ENCODE assay signal across 11 mouse cellular contexts in genomic region chr2:31806639-31807382, GRCm38 (mm10). TPM values are rescaled to one million over a fixed set of nuclear protein-coding genes. Genes with fewer than 3 reads are reported as not detected.
DNase-seq lines count a peak whose midpoint lies in the region; ATAC-seq lines count a peak whose summit lies in the region.
"Had no signal": no experiment of that assay in that cellular context is flagged by ENCODE, and none has a peak within 500 bp of the region (broad histone marks: within the 10 kb centered on the region; RNA-seq: fewer than 3 reads in every experiment).

No protein-coding gene starts in this region.

- H3K9me3 ChIP-seq in forebrain, embryonic 10.5 days, result no peaks in the 10 kb centered on the region
- H3K9me3 ChIP-seq in forebrain, embryonic 16.5 days (ENCODE audit: control insufficient read depth, low read length), result no peaks in the 10 kb centered on the region
- H3K9me3 ChIP-seq in limb, embryonic 13.5 days, result no peaks in the 10 kb centered on the region
- H3K9me3 ChIP-seq in neural tube, embryonic 13.5 days, result no peaks in the 10 kb centered on the region
- no peaks in the 10 kb centered on the region for H3K9me3 ChIP-seq in intestine, embryonic 15.5 days

- no peak overlapping the region for H3K9ac ChIP-seq in forebrain, embryonic 16.5 days (replicated peaks; ENCODE audit: low read depth, low read length)
- no peak overlapping the region for H3K9ac ChIP-seq in limb, embryonic 13.5 days
- peak overlapping the region; percentile 45 for H3K9ac ChIP-seq in neural tube, embryonic 13.5 days
- no peak overlapping the region for H3K9ac ChIP-seq in intestine, embryonic 15.5 days
- H3K9ac ChIP-seq: liver, embryonic 14.5 days had no signal

- H3K4me3 ChIP-seq in forebrain, embryonic 10.5 days, result no peak overlapping the region
- no peak overlapping the region for H3K4me3 ChIP-seq in forebrain, embryonic 16.5 days (replicated peaks; ENCODE audit: low read length)
- H3K4me3 ChIP-seq in limb, embryonic 13.5 days, result no peak overlapping the region
- no peak overlapping the region for H3K4me3 ChIP-seq in neural tube, embryonic 13.5 days
- H3K4me3 ChIP-seq in intestine, embryonic 15.5 days (replicated peaks), result no peak overlapping the region

- H3K4me1 ChIP-seq in forebrain, embryonic 10.5 days, result peaks cover 65% of the 10 kb centered on the region
- peaks cover 38% of the 10 kb centered on the region for H3K4me1 ChIP-seq in forebrain, embryonic 16.5 days (replicated peaks; ENCODE audit: control insufficient read depth, insufficient read depth, low read length)
- peaks cover 32% of the 10 kb centered on the region for H3K4me1 ChIP-seq in limb, embryonic 13.5 days
- H3K4me1 ChIP-seq in neural tube, embryonic 13.5 days (replicated peaks), result peaks cover 53% of the 10 kb centered on the region
- peaks cover 4% of the 10 kb centered on the region; the same call in 1 of the 2 replicates for H3K4me1 ChIP-seq in intestine, embryonic 15.5 days (replicated peaks)

- no peak overlapping the region for H3K4me2 ChIP-seq in forebrain, embryonic 16.5 days (ENCODE audit: low read length)
- no peak overlapping the region for H3K4me2 ChIP-seq in limb, embryonic 13.5 days (replicated peaks)
- no peak overlapping the region for H3K4me2 ChIP-seq in neural tube, embryonic 13.5 days
- H3K4me2 ChIP-seq in intestine, embryonic 15.5 days (replicated peaks), result no peak overlapping the region

- H3K36me3 ChIP-seq in forebrain, embryonic 10.5 days (replicated peaks), result peaks cover 35% of the 10 kb centered on the region
- peaks cover 12% of the 10 kb centered on the region for H3K36me3 ChIP-seq in forebrain, embryonic 16.5 days (ENCODE audit: control insufficient read depth, insufficient read depth)
- peaks cover 42% of the 10 kb centered on the region for H3K36me3 ChIP-seq in limb, embryonic 13.5 days
- peaks cover 27% of the 10 kb centered on the region for H3K36me3 ChIP-seq in neural tube, embryonic 13.5 days
- peaks cover 17% of the 10 kb centered on the region for H3K36me3 ChIP-seq in intestine, embryonic 15.5 days

- ATAC-seq in forebrain, embryonic 16.5 days, result peak; percentile 70
- no peak for ATAC-seq in limb, embryonic 13.5 days (ENCODE audit: low FRiP score, low read depth)
- ATAC-seq in neural tube, embryonic 13.5 days (ENCODE audit: low read depth), result peak; percentile 70
- no peak for ATAC-seq in intestine, embryonic 15.5 days

- WGBS in forebrain, embryonic 10.5 days, result 39% methylated on average over 9 of the region's 9 CpGs
- 12% methylated on average over 9 of the region's 9 CpGs for WGBS in forebrain, embryonic 16.5 days
- 40% methylated on average over 9 of the region's 9 CpGs for WGBS in limb, embryonic 13.5 days
- WGBS in neural tube, embryonic 13.5 days, result 20% methylated on average over 9 of the region's 9 CpGs
- WGBS in intestine, embryonic 15.5 days, result 54% methylated on average over 9 of the region's 9 CpGs

- no peak for DNase-seq in forebrain, embryonic 10.5 days (ENCODE audit: extremely low spot score, low spot score)
- DNase-seq in thymus, postnatal 0 days (ENCODE audit: low spot score), result no peak
- DNase-seq in kidney, adult 18-20 months, result no peak
- DNase-seq: adrenal gland, postnatal 14 days; heart, adult 18-20 months; kidney, postnatal 10 days had no signal

- H3K27ac ChIP-seq in forebrain, embryonic 10.5 days, result peak overlapping the region; percentile 60
- H3K27ac ChIP-seq in forebrain, embryonic 16.5 days (ENCODE audit: low read length), result peak overlapping the region; percentile 39; the same call in 1 of the 2 replicates
- H3K27ac ChIP-seq in limb, embryonic 13.5 days, result 0 out of 2 replicates have a peak overlapping the region, but pooled peaks have one; percentile 10
- peak overlapping the region; percentile 76 for H3K27ac ChIP-seq in neural tube, embryonic 13.5 days (replicated peaks)
- H3K27ac ChIP-seq in intestine, embryonic 15.5 days, result no peak overlapping the region
- H3K27ac ChIP-seq: liver, embryonic 14.5 days had no signal

- peaks cover 25% of the 10 kb centered on the region; the same call in 1 of the 2 replicates for H3K27me3 ChIP-seq in forebrain, embryonic 10.5 days (ENCODE audit: poor library complexity, severe bottlenecking)
- H3K27me3 ChIP-seq in forebrain, embryonic 16.5 days (replicated peaks; ENCODE audit: control insufficient read depth, insufficient read depth, low read length), result no peaks in the 10 kb centered on the region
- no peaks in the 10 kb centered on the region for H3K27me3 ChIP-seq in limb, embryonic 13.5 days
- H3K27me3 ChIP-seq in neural tube, embryonic 13.5 days, result peaks cover 12% of the 10 kb centered on the region; the same call in 1 of the 2 replicates
- H3K27me3 ChIP-seq in intestine, embryonic 15.5 days (replicated peaks), result no peaks in the 10 kb centered on the region

RNA-seq across cellular contexts. Expression of gene Qrfp, which starts 3.6 kb away (rescaled TPM):
- 0.09 and 0.14 TPM in 2 replicates for polyA plus RNA-seq in forebrain, embryonic 10.5 days (2016; fragmentation: Nextera tagmentation; extraction: Ambion mirVana)
- 0.06 TPM in 1 of 2 replicates, not detected in the other for polyA plus RNA-seq in forebrain, embryonic 16.5 days (2015; fragmentation: Nextera tagmentation; extraction: Ambion mirVana)
- 0.14 and 0.23 TPM in 2 replicates for polyA plus RNA-seq in limb, embryonic 13.5 days (2015; fragmentation: Nextera tagmentation; extraction: Ambion mirVana)
- 0.13 TPM in 1 of 2 replicates, not detected in the other for polyA plus RNA-seq in neural tube, embryonic 13.5 days (2015; fragmentation: Nextera tagmentation; extraction: Ambion mirVana)
- polyA plus RNA-seq in intestine, embryonic 15.5 days (2015; fragmentation: Nextera tagmentation; extraction: Ambion mirVana), result 0.05 TPM in 2 replicates
- polyA plus RNA-seq in thymus, postnatal 0 days (2015; fragmentation: Nextera tagmentation; extraction: Ambion mirVana), result 1.5 and 2.1 TPM in 2 replicates
- polyA plus RNA-seq: liver, embryonic 14.5 days had no signal

RNA-seq across cellular contexts. Expression of gene Fibcd1, which starts 39.0 kb away (rescaled TPM):
- polyA plus RNA-seq in forebrain, embryonic 10.5 days (2016; fragmentation: Nextera tagmentation; extraction: Ambion mirVana), result 0.07 and 0.19 TPM in 2 replicates
- 2.7 and 4.2 TPM in 2 replicates for polyA plus RNA-seq in forebrain, embryonic 16.5 days (2015; fragmentation: Nextera tagmentation; extraction: Ambion mirVana)
- 0.24 and 0.25 TPM in 2 replicates for polyA plus RNA-seq in limb, embryonic 13.5 days (2015; fragmentation: Nextera tagmentation; extraction: Ambion mirVana)
- 2.8 and 3.1 TPM in 2 replicates for polyA plus RNA-seq in neural tube, embryonic 13.5 days (2015; fragmentation: Nextera tagmentation; extraction: Ambion mirVana)
- 0.46 and 0.67 TPM in 2 replicates for polyA plus RNA-seq in intestine, embryonic 15.5 days (2015; fragmentation: Nextera tagmentation; extraction: Ambion mirVana)
- 0.13 and 0.27 TPM in 2 replicates for polyA plus RNA-seq in thymus, postnatal 0 days (2015; fragmentation: Nextera tagmentation; extraction: Ambion mirVana)

Comparison
In these comparisons a context has a peak if more than half of its experiments do, and no peak if none do; other contexts are left out.
1. ATAC-seq: peak in forebrain, embryonic 16.5 days (single experiment) and neural tube, embryonic 13.5 days (single experiment); none in limb, embryonic 13.5 days (single experiment) and intestine, embryonic 15.5 days (single experiment).